Mouse (Mus musculus): ENCODE measurements around the gene Nop10. TPM values are rescaled to one million over a fixed set of nuclear protein-coding genes. Genes with fewer than 3 reads are reported as not detected.

Nop10 gene
- total RNA-seq, 1 experiment: 308 TPM

- Histone ChIP-seq H3K9me3 (ENCODE audit: control insufficient read depth, insufficient read depth, low read depth, low read length) (no peaks in the 10 kb centered on the region), H3K4me1 (ENCODE audit: control insufficient read depth in 2 of 2, insufficient read depth in 2 of 2, low read length in 2 of 2, poor library complexity in 1 of 2) (peaks cover 0 to 5% of the 10 kb centered on the region in 2 experiments; a peak in 1 of 4 replicates), H3K36me3 (ENCODE audit: control insufficient read depth, insufficient read depth, low read length, poor library complexity, severe bottlenecking) (no peaks in the 10 kb centered on the region), H3K9ac (ENCODE audit: insufficient read depth, low read depth, low read length, poor library complexity, severe bottlenecking) (no peak overlapping the region), H3K4me3 (ENCODE audit: insufficient read depth in 1 of 2, low read depth in 1 of 2, low read length in 2 of 2, poor library complexity in 1 of 2, severe bottlenecking in 1 of 2) (no peak overlapping the region), H3K27ac (ENCODE audit: insufficient read depth, low read depth, low read length, poor library complexity, severe bottlenecking) (no peak overlapping the region)
- no peak for DNase-seq (ENCODE audit: low read depth, low spot score)
- no peak for TF ChIP-seq MAFK (IDR thresholded peaks at IDR 0.05; ENCODE audit: insufficient read depth, low read depth, low read length)
- TF ChIP-seq ZNF384 (IDR thresholded peaks at IDR 0.05; ENCODE audit: low read depth, low read length): no peak
- TF ChIP-seq HCFC1 (IDR thresholded peaks at IDR 0.05; ENCODE audit: borderline replicate concordance, insufficient read depth, low read length): no peak
- no peak for TF ChIP-seq CHD2 (IDR thresholded peaks at IDR 0.05; ENCODE audit: low read depth, low read length)
- TF ChIP-seq ZC3H11A (IDR thresholded peaks at IDR 0.05; ENCODE audit: borderline replicate concordance, low read depth, low read length): no peak
- in situ Hi-C loops (cut with MboI; ENCODE audit: low sequenced_read_pairs in 2 of 2, unreplicated experiment in 2 of 2): no loop called here
These were observed 25.3 kb downstream of the Nop10 start for GRCm38 (mm10) chr2:112287059-112287458.

- no peak for DNase-seq (ENCODE audit: low read depth, low spot score)
- no peaks in the 10 kb centered on the region for H3K36me3 ChIP-seq (ENCODE audit: control insufficient read depth, insufficient read depth, low read length, poor library complexity, severe bottlenecking)
- H3K9me3 ChIP-seq (ENCODE audit: control insufficient read depth, insufficient read depth, low read depth, low read length): no peaks in the 10 kb centered on the region
- no peaks in the 10 kb centered on the region for H3K4me1 ChIP-seq (ENCODE audit: control insufficient read depth in 2 of 2, insufficient read depth in 2 of 2, low read length in 2 of 2, poor library complexity in 1 of 2)
- H3K9ac ChIP-seq (ENCODE audit: insufficient read depth, low read depth, low read length, poor library complexity, severe bottlenecking): no peak overlapping the region
- in situ Hi-C loops (cut with MboI; ENCODE audit: low sequenced_read_pairs in 2 of 2, unreplicated experiment in 2 of 2): no loop called here
- no peak overlapping the region for H3K27ac ChIP-seq (ENCODE audit: insufficient read depth, low read depth, low read length, poor library complexity, severe bottlenecking)
- TF ChIP-seq CHD2 (IDR thresholded peaks at IDR 0.05; ENCODE audit: low read depth, low read length) (no peak), HCFC1 (IDR thresholded peaks at IDR 0.05; ENCODE audit: borderline replicate concordance, insufficient read depth, low read length) (no peak), ZNF384 (IDR thresholded peaks at IDR 0.05; ENCODE audit: low read depth, low read length) (no peak), MAFK (IDR thresholded peaks at IDR 0.05; ENCODE audit: insufficient read depth, low read depth, low read length) (no peak)
- H3K4me3 ChIP-seq (ENCODE audit: insufficient read depth in 1 of 2, low read depth in 1 of 2, low read length in 2 of 2, poor library complexity in 1 of 2, severe bottlenecking in 1 of 2): no peak overlapping the region
These were observed 27.8 kb downstream of the Nop10 start for GRCm38 (mm10) chr2:112289507-112289906.

DNA sequence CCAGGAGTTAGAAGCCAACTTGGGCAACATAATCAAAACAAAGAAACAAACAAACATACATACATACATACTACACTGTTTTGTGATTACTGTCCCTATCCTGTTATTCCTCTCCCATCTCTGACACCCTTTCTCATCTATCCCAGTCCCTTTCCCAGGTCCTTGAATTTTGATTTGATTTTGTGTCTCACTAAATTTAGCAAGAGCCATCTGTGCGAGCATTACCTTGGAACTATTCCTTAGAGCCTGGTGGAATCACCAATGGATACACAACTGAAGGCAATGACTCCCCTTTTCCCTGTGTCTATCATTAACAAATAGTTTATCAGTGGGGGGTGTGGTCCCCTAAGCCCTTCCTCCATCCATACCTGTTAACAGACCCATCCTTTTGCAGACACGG, 31.1 kb downstream of the Nop10 start:
- no peak for TF ChIP-seq HCFC1 (IDR thresholded peaks at IDR 0.05; ENCODE audit: borderline replicate concordance, insufficient read depth, low read length)
- Histone ChIP-seq H3K36me3 (ENCODE audit: control insufficient read depth, insufficient read depth, low read length, poor library complexity, severe bottlenecking) (no peaks in the 10 kb centered on the region), H3K9me3 (ENCODE audit: control insufficient read depth, insufficient read depth, low read depth, low read length) (no peaks in the 10 kb centered on the region), H3K9ac (ENCODE audit: insufficient read depth, low read depth, low read length, poor library complexity, severe bottlenecking) (no peak overlapping the region), H3K4me1 (ENCODE audit: control insufficient read depth in 2 of 2, insufficient read depth in 2 of 2, low read length in 2 of 2, poor library complexity in 1 of 2) (no peaks in the 10 kb centered on the region), H3K4me3 (ENCODE audit: insufficient read depth in 1 of 2, low read depth in 1 of 2, low read length in 2 of 2, poor library complexity in 1 of 2, severe bottlenecking in 1 of 2) (no peak overlapping the region), H3K27ac (ENCODE audit: insufficient read depth, low read depth, low read length, poor library complexity, severe bottlenecking) (no peak overlapping the region)
- in situ Hi-C loops (cut with MboI; ENCODE audit: low sequenced_read_pairs in 2 of 2, unreplicated experiment in 2 of 2): no loop called here
- DNase-seq (ENCODE audit: low read depth, low spot score): no peak

GRCm38 (mm10) chr2:112296211-112296610, 34.5 kb downstream of the Nop10 start:
- no peak overlapping the region for H3K4me3 ChIP-seq (ENCODE audit: insufficient read depth in 1 of 2, low read depth in 1 of 2, low read length in 2 of 2, poor library complexity in 1 of 2, severe bottlenecking in 1 of 2)
- no peak overlapping the region for H3K27ac ChIP-seq (ENCODE audit: insufficient read depth, low read depth, low read length, poor library complexity, severe bottlenecking)
- no peak overlapping the region for H3K9ac ChIP-seq (ENCODE audit: insufficient read depth, low read depth, low read length, poor library complexity, severe bottlenecking)
- in situ Hi-C loops (cut with MboI; ENCODE audit: low sequenced_read_pairs in 2 of 2, unreplicated experiment in 2 of 2): no loop called here
- no peaks in the 10 kb centered on the region for H3K36me3 ChIP-seq (ENCODE audit: control insufficient read depth, insufficient read depth, low read length, poor library complexity, severe bottlenecking)
- TF ChIP-seq HCFC1 (IDR thresholded peaks at IDR 0.05; ENCODE audit: borderline replicate concordance, insufficient read depth, low read length) (no peak), ZC3H11A (IDR thresholded peaks at IDR 0.05; ENCODE audit: borderline replicate concordance, low read depth, low read length) (no peak), MAFK (IDR thresholded peaks at IDR 0.05; ENCODE audit: insufficient read depth, low read depth, low read length) (no peak), CHD2 (IDR thresholded peaks at IDR 0.05; ENCODE audit: low read depth, low read length) (no peak), ZNF384 (IDR thresholded peaks at IDR 0.05; ENCODE audit: low read depth, low read length) (no peak)
- no peaks in the 10 kb centered on the region for H3K9me3 ChIP-seq (ENCODE audit: control insufficient read depth, insufficient read depth, low read depth, low read length)
- no peaks in the 10 kb centered on the region for H3K4me1 ChIP-seq (ENCODE audit: control insufficient read depth in 2 of 2, insufficient read depth in 2 of 2, low read length in 2 of 2, poor library complexity in 1 of 2)
- DNase-seq (ENCODE audit: low read depth, low spot score): no peak

GRCm38 (mm10) chr2:112298221-112298620, 36.5 kb downstream of the Nop10 start:
- no peak for TF ChIP-seq ZNF384 (IDR thresholded peaks at IDR 0.05; ENCODE audit: low read depth, low read length)
- no peak for TF ChIP-seq MAFK (IDR thresholded peaks at IDR 0.05; ENCODE audit: insufficient read depth, low read depth, low read length)
- no peak for TF ChIP-seq CHD2 (IDR thresholded peaks at IDR 0.05; ENCODE audit: low read depth, low read length)
- no peak for TF ChIP-seq ZC3H11A (IDR thresholded peaks at IDR 0.05; ENCODE audit: borderline replicate concordance, low read depth, low read length)
- no peak for TF ChIP-seq HCFC1 (IDR thresholded peaks at IDR 0.05; ENCODE audit: borderline replicate concordance, insufficient read depth, low read length)
- H3K36me3 ChIP-seq (ENCODE audit: control insufficient read depth, insufficient read depth, low read length, poor library complexity, severe bottlenecking): no peaks in the 10 kb centered on the region
- DNase-seq (ENCODE audit: low read depth, low spot score): no peak

More at GRCm38 (mm10) chr2:112298221-112298620, 36.5 kb downstream of the Nop10 start:
- Histone ChIP-seq H3K9ac (ENCODE audit: insufficient read depth, low read depth, low read length, poor library complexity, severe bottlenecking) (no peak overlapping the region), H3K4me1 (ENCODE audit: control insufficient read depth in 2 of 2, insufficient read depth in 2 of 2, low read length in 2 of 2, poor library complexity in 1 of 2) (no peaks in the 10 kb centered on the region), H3K27ac (ENCODE audit: insufficient read depth, low read depth, low read length, poor library complexity, severe bottlenecking) (no peak overlapping the region), H3K4me3 (ENCODE audit: insufficient read depth in 1 of 2, low read depth in 1 of 2, low read length in 2 of 2, poor library complexity in 1 of 2, severe bottlenecking in 1 of 2) (no peak overlapping the region), H3K9me3 (ENCODE audit: control insufficient read depth, insufficient read depth, low read depth, low read length) (no peaks in the 10 kb centered on the region)
- in situ Hi-C loops (cut with MboI; ENCODE audit: low sequenced_read_pairs in 2 of 2, unreplicated experiment in 2 of 2): no loop called here
